Mouse (Mus musculus) cortical plate, adult 2 months (tissue): ENCODE results near the gene Ncam1.

Experiments used
- CTCF ChIP-seq: fragments of 200-500 bp; IDR thresholded peaks from 2 replicates; pipeline ENCODE4 v1.5.1; 2011; ENCODE audit warnings: mild to moderate bottlenecking, control low read depth, low read length; ENCODE audit not compliant: insufficient read depth; ENCODE audit errors: extremely low read depth
- POLR2A ChIP-seq: fragments of 200-500 bp; IDR thresholded peaks from 2 replicates; pipeline ENCODE4 v1.6.1; 2011; ENCODE audit warnings: mild to moderate bottlenecking, low read length, control low read depth; ENCODE audit not compliant: insufficient read depth; ENCODE audit errors: extremely low read depth

GRCm38 (mm10) chr9:49493979-49494649 is 304.6 kb downstream of the Ncam1 start:
- TF ChIP-seq POLR2A: no peak
- TF ChIP-seq CTCF: peak; percentile 95
